Mouse (Mus musculus) heart, embryonic 13.5 days (tissue): ENCODE measurements around the gene Fam3b. TPM values are rescaled to one million over a fixed set of nuclear protein-coding genes. Genes with fewer than 3 reads are reported as not detected.

Experiments
- polyA plus RNA-seq: library from polyadenylated mRNA; unstranded; fragments of >200 nt; fragmentation: Nextera tagmentation; extraction: Ambion mirVana; gene quantifications from 2 replicates; pipeline ENCODE4 v1.2.1, GENCODE M21; 2015

Fam3b gene
- polyA plus RNA-seq, 1 experiment from 2014 or later = not detected

Other genes starting within 250 kb of the Fam3b start
- gene Bace2, start 158.1 kb downstream of the Fam3b start, polyA plus RNA-seq = 55.0 and 62.9 TPM in 2 replicates
- 0.18 and 0.27 TPM in 2 replicates for gene Mx1, start 51.9 kb downstream of the Fam3b start, polyA plus RNA-seq
- gene Tmprss2, start 96.4 kb upstream of the Fam3b start, polyA plus RNA-seq = 0.74 and 0.78 TPM in 2 replicates
- gene Ripk4, start 249.0 kb upstream of the Fam3b start, polyA plus RNA-seq = 2.7 and 3.0 TPM in 2 replicates